Mouse (Mus musculus): ENCODE results near the gene Sidt1.
"Not testable (repeated sequence)": the region's sequence is repeated elsewhere in the genome, so short reads cannot be mapped to it uniquely, and the experiment has no call there.

Gene Sidt1

GRCm38 (mm10) chr16:44302126-44302892 is 30.7 kb downstream of the Sidt1 start:
- no peak for DNase-seq (ENCODE audit: low spot score in 2 of 2)

DNA sequence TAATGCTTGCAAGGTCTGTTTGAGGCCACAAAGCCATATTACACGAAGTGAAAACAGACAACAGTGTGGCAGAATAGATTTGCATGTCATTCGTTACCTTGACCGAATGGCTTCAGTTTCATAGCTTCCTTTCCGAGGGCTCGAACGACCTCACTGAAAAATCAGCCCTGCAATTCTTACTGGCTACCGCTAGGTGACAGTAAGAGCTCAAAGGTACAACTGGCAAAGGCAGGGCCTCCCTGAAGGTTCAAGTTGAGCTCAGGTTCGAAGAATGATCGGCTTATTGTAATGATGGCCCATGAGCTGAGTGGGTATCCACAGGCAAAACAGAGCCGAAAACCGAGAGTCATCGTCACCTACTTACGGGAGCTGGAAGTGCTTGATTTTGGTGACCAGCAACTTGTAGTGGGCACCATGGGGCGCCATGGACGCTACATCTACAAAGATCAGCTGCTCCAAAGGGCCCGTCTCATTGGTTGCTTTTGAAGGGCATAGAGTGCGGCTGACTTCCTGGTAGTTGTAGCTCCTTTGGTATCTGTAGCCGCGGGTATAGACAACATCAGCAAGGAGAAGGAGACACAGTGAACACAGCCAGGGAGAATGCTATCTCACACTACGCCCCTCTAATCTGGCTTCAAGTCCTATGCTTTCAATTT is 33.4 kb downstream of the Sidt1 start:
- DNase-seq (ENCODE audit: low spot score in 2 of 2), result no peak

DNA sequence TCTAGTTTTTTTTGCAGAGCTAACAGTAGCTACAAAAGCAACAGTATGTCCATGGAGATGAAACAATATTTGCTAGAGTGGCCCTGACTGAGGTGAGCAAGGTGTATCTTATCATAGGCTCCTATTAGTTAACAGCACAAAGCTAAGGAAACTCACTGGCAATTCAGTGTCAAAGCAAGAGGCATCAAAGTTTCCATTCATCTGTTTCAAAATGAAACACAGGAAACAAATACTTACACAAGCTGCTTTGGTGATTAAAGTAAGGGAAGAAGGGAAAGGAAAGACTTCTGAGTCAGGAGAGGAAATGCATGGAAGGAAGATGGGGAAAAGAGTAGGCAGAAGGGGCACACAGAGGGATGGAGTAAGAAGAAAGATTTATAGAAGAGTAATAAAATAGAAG is 39.0 kb downstream of the Sidt1 start:
- no peak for DNase-seq (ENCODE audit: low spot score in 2 of 2)

DNA sequence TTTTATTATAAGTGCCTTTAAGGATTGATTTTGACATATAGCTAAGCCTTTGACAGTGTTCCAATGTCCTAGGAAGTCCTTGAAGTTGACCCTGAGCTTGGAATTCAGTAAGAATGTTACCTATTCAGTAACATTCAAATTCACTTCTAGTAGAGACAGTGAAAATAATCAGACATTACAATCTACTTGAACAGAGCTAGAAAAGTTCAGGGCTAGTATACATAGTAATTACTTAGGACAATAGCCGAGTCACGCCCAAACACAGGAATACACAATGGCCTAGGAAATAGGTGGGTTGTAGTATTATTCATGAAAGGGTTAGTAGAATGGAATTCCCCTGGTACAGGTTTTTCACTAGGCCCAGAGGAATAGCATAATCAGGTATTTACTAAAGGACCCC is 40.3 kb downstream of the Sidt1 start:
- DNase-seq (ENCODE audit: low spot score in 2 of 2), result not testable (repeated sequence)

DNA sequence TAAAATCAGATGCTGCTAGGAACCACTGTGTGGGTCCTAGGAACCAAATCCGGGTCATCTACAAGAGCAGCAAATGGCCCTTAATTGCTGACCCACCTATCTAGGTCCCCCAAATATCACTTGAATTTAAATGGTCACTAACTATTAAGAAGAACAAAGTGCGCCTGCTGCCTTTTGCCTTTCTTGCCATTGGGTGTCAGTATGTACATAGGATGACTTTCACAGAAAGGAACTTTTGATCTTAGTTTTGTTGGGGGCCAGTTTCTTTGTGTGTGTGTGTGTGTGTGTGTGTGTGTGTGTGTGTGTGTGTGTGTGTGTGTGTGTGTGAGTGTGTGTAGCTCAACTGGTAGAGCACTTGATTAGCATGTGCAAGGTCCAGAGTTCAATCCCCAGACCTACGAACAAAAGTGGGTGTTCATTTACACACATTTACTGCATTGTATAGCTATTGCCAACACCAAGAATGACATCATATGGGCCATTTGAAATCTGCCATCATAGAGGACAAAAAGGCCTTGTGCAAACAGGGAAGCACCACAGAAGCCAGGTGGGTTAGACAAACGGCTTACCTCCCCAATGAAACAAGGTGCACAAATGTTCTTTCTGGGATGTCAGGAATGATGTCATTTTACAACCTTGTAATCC is 43.9 kb downstream of the Sidt1 start:
- DNase-seq (ENCODE audit: low spot score in 2 of 2), result no peak

DNA sequence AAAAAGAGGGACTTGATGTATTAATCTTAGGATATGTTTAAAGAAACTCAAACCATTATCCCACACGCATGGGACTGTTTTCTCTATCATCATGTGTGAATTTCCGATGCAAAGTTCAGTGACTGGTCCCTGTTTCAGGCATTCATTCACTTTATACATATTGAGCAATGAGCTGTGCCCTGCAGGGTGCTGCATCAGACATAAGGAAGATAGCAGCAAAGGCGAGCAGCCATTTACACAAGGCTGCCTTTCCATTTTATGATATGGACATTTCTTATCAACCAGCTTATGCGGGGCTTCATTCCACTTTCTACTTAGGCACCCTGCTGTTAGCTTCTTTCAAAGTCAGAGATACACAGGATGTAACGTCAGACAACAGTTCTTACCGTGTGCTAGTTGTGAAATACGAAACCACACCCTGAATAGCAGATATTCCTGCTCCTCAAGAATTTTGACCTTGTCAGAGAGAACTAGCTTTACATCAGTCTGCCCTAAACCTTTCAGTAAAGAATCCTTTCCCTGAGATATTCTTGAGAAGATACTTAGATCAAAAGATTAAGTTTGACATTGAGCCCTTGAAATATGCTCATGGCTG is 45.5 kb downstream of the Sidt1 start:
- no peak for DNase-seq (ENCODE audit: low spot score in 2 of 2)

DNA sequence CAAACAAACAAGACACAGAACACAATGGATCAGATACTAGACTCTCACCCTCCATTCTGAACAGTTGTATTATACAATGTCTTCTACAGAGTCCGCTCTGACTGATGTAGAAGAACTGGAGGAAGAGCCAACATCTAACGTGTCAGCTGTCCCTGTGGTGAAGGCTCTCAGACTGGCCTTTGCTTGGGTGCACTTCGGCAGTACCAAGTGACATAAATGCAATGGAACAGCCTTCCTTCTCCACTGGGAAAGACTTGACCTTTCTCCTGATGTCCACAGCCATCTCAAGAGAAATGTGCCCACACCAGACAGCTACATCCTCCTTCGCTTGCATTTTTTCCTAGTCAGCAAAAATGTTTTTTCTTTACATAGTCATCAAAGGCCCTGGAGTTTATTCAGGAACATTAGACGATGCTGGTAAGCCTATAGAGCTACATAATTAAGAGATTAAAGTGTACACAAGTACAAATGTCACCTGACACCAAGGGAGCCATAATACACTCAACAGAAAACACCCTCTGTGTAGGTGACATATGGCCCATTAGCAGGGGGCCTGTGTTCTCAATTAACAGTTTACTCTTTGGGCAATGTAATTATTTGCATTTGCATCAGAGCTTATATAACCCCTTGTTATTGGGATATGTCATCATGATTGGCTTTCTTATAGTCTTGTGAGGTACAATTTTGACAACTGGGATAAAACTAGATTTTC is 50.2 kb downstream of the Sidt1 start:
- DNase-seq (ENCODE audit: low spot score in 2 of 2), result no peak

- no peak for DNase-seq (ENCODE audit: low spot score in 2 of 2)
These were observed 51.0 kb downstream of the Sidt1 start for GRCm38 (mm10) chr16:44282036-44282435.

DNA sequence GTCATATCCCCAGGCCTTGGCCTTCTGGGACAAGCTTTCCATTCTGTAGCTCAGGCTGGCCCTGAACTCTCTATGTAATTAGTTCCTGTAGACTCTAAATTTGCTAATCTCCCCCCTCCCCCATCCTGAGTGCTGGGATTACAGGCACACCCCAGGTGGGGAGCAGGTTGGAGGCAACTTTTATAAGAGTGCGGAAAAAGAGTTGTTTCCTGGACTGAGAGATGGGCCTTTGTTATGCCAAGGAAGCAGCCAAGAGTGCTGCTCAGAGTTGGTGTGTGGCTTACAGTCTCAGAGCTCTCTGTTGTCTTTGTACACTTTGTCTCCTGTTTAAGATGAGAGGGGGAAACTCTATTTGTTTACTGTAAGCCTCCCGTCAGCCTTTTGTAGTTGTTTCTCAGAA is 52.2 kb downstream of the Sidt1 start:
- DNase-seq (ENCODE audit: low spot score in 2 of 2), result no peak

- no peak for DNase-seq (ENCODE audit: low spot score in 2 of 2)
These were observed 55.8 kb downstream of the Sidt1 start for GRCm38 (mm10) chr16:44277212-44277611.

DNA sequence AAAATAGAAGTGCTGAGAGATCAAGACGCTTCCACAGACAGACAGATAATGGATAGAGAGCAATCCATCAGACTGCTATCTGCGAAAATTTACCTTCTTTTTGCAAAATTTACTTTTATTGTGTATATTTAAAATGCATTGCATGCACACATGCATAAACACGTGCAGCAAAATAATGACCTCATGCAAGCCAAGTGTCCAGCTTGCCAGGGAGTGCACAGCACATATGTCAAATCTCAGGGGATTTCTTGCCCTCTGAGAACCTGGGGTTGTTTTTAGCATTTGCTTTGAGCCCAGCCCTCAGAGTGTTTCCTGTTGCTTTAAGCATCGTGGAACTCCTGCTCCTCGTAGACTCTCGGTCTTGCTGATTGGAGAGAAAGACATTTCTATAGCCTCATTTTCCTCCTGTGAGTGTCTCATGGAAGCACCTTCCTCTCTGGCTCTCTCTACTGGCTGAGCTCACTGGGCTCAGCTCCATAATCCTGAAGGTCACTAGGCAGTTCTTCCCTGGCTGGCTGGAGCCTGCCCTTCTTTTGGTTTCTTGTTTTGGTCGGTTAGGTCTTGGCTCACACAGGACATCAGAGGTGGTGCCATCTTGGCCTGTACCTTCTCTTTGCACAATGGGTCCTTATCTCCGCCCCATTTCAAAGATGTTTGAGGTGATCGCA is 61.5 kb downstream of the Sidt1 start:
- DNase-seq (ENCODE audit: low spot score in 2 of 2), result no peak

DNA sequence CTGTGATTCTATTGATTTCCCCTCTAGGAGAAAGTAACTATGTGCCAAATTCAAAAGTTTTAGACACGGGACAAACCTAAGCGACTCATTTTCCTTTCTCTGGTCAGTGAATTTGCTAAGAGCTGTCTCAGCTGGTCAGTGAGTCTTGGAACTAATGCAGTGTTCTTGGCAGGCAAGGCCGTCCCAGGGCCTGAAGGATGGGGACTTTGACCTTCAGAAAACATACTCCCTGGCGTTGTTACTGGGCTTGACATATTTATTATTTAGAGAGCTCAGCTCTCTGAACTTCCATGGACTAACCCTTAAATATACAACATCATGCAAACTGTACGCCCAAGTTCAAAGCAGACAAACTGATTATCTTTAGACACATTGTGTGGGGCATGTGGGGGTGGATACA is 62.4 kb downstream of the Sidt1 start:
- DNase-seq (ENCODE audit: low spot score in 2 of 2), result no peak

DNA sequence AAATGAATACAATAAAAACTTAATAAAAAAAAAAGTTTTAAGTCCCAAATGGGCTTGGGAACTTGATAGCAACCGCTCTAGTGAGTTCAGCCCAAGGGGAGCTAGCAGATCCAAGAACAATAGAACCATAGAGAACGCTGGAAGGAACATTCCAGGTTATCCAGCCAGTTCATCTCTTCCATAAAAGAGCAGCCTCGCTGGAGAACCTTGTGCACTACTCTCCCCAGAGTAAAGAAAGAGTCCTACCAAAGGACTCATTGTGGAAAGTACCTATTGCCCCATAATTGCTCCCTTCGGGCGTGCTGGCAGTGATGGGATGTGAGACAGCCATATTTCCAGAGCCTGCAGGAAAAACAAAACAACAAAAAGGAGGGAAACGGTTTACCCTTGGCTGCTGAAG is 63.4 kb downstream of the Sidt1 start:
- DNase-seq (ENCODE audit: low spot score in 2 of 2), result no peak

- DNase-seq (ENCODE audit: low spot score in 2 of 2), result peak; percentile 16 to 18
These were observed 64.3 kb downstream of the Sidt1 start for GRCm38 (mm10) chr16:44268541-44269215.

GRCm38 (mm10) chr16:44265562-44265961 is 67.4 kb downstream of the Sidt1 start:
- DNase-seq (ENCODE audit: low spot score in 2 of 2), result no peak

DNA sequence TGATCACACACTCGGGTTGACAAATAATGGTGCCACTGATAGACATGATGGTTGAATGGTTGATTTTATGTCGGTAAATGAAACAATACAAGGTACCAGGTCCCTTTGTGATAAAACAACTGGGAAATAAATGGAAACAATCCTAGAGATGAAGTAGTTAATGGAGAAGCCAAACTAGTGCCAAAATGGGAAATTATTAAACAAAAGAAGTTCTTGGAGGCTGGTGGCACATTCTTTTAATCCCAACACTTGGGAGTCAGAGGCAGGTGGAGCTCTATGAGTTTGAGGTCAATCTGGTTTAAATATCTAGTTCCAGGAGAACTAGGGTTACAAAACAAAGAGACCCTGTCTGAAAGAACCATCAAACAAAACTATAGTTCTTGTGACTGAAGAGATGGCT is 68.1 kb downstream of the Sidt1 start:
- no peak for DNase-seq (ENCODE audit: low spot score in 2 of 2)

- no peak for DNase-seq (ENCODE audit: low spot score in 2 of 2)
These were observed 75.5 kb downstream of the Sidt1 start for GRCm38 (mm10) chr16:44257476-44257875.

DNA sequence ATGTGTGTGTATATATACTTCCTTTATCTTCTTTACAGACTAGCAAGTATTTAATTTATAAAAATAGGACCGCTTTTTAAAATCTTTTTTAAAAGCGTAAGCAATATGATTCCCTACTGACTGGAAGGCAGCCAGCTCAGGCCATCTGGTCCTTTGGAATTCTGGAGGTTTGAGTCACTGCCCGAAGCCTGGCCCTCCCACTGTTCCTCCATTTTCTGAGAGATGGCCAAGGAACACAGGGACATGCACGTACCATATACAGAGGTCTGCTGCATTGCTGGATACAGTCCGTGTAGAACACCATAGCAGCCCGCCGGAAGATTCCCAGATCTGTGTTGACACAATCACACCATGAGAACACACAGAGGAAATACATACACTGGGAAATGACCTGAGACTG is 78.3 kb downstream of the Sidt1 start:
- no peak for DNase-seq (ENCODE audit: low spot score in 2 of 2)

- no peak for DNase-seq (ENCODE audit: low spot score in 2 of 2)
These were observed 79.0 kb downstream of the Sidt1 start for GRCm38 (mm10) chr16:44253797-44254634.

DNA sequence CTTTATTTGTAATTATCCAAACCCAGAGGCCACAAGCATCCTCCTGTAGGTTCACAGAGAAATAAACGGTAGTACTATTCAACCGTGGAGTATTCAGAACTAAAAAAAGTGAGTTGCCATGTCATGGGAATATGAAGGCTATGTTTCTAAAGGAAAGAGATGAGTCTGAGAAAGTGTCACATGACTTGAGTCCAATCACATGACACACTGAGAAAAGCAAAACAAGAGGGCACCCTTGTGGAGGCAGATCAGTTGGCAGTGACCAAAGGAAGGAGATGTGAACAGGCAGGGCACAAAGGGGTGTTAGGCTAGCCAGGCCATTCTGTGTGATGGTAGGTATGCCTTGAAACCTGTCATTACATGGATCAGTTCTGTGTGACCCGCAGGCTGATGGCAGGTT is 80.3 kb downstream of the Sidt1 start:
- DNase-seq (ENCODE audit: low spot score in 2 of 2), result no peak

Measured in frontal cortex, postnatal 14 days (tissue).